Mouse (Mus musculus) liver, embryonic 13.5 days (tissue): ENCODE data around the gene Taf10. TPM values are rescaled to one million over a fixed set of nuclear protein-coding genes. Genes with fewer than 3 reads are reported as not detected.

Experiments used
- ATAC-seq: fragments of 200-750 bp; cut with Nextera tagmentation; 2 replicates; pipeline ENCODE4 v1.8.0; 2017; ENCODE audit warnings: low read depth, mild to moderate bottlenecking, moderate number of reproducible peaks, moderate library complexity
- DNase-seq: peaks from one replicate; pipeline ENCODE4 v3.0.0; 2022
- H3K27ac ChIP-seq: fragments of 300-500 bp; sonication (generic); 2 replicates; pipeline ENCODE4 v1.5.1; 2015; ENCODE audit warnings: moderate library complexity, mild to moderate bottlenecking, inconsistent platforms
- H3K27me3 ChIP-seq: fragments of 300-500 bp; sonication (generic); 2 replicates; pipeline ENCODE4 v1.6.1; 2015; ENCODE audit warnings: mild to moderate bottlenecking, inconsistent platforms
- H3K36me3 ChIP-seq: fragments of 300-500 bp; sonication (generic); 2 replicates; pipeline ENCODE4 v1.6.1; 2015; ENCODE audit warnings: mild to moderate bottlenecking, inconsistent platforms
- H3K4me1 ChIP-seq: fragments of 300-500 bp; sonication (generic); replicated peaks from 2 replicates; pipeline ENCODE4 v1.6.1; 2015; ENCODE audit warnings: inconsistent platforms
- H3K4me2 ChIP-seq: fragments of 300-500 bp; sonication (generic); 2 replicates; pipeline ENCODE4 v1.6.1; 2015; ENCODE audit warnings: inconsistent platforms, mild to moderate bottlenecking, moderate library complexity
- H3K4me3 ChIP-seq: fragments of 300-500 bp; sonication (generic); replicated peaks from 2 replicates; pipeline ENCODE4 v1.5.1; 2015; ENCODE audit warnings: mild to moderate bottlenecking, inconsistent platforms
- H3K9ac ChIP-seq: fragments of 300-500 bp; sonication (generic); 2 replicates; pipeline ENCODE4 v1.6.1; 2015; ENCODE audit warnings: mild to moderate bottlenecking, inconsistent platforms
- H3K9me3 ChIP-seq: fragments of 300-500 bp; sonication (generic); replicated peaks from 2 replicates; pipeline ENCODE4 v1.6.1; 2016; ENCODE audit warnings: inconsistent platforms
- WGBS: fragments of 180-500 bp; shearing (Covaris S2); methylation state at CpG from one replicate; pipeline ENCODE4 v1.1.7; 2015; ENCODE audit not compliant: insufficient replicate concordance; 5-methylcytosine and 5-hydroxymethylcytosine counted together
- polyA plus RNA-seq: library from polyadenylated mRNA; unstranded; fragments of >200 nt; fragmentation: Nextera tagmentation; extraction: Ambion mirVana; gene quantifications from 2 replicates; pipeline ENCODE4 v1.2.1, GENCODE M21; 2015

The Taf10 gene
- polyA plus RNA-seq, 1 experiment from 2014 or later = 158 TPM

DNA sequence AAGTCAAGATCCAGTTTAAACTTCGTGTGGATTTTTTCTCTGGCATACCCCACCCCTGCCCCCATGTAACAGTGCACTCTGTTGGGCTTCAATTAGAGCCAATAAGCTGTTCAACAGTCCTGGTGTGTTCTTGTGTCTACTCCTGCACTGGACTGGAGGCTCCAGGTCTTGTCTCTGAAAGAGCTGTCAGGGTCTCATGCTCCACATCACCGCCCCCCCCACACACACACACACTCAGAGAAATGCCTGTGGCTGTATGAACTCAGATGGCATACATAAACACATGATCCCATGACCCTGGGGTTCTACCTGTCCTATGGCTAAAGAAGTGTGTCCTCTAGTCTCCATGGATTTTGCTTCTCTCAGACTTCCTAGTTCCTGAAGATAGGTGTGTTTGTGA is 31.9 kb upstream of the Taf10 start:
- no peak for DNase-seq

DNA sequence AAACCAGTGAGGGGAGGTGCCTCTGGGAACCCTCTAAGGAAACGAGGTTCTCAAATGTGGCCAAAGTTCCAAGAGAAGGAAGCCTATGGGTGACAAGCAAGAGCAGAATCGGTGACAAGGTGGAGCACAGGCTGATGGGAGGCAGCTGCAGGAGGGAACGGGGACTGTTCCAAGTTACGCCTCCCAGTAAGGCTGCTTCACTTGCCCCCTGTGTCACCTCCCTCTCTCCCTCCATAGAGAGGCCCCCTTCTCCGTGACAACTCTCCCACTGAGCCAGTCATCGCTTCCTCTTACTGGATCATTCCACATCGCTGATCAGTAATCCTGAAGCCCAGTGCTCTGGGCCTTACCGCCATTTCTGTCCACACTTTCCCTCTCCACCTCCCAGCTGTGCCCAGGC is 30.5 kb upstream of the Taf10 start:
- 57% methylated on average over 8 of the region's 8 CpGs for WGBS
- ATAC-seq = no peak
- peaks cover 23% of the 10 kb centered on the region for H3K4me1 ChIP-seq
- H3K9me3 ChIP-seq = no peaks in the 10 kb centered on the region
- no peaks in the 10 kb centered on the region for H3K27me3 ChIP-seq
- 0 out of 2 replicates have a peak, but pooled peaks cover 3% of the 10 kb centered on the region for H3K36me3 ChIP-seq
- no peak overlapping the region for H3K4me3 ChIP-seq
- no peak for DNase-seq
- H3K9ac ChIP-seq = no peak overlapping the region
- H3K4me2 ChIP-seq = no peak overlapping the region
- H3K27ac ChIP-seq = no peak overlapping the region

More for the DNA sequence above, 31.9 kb upstream of the Taf10 start:
- WGBS = 61% methylated on average over 2 of the region's 2 CpGs
- Histone ChIP-seq H3K27ac (no peak overlapping the region), H3K9me3 (no peaks in the 10 kb centered on the region), H3K4me3 (no peak overlapping the region), H3K9ac (no peak overlapping the region), H3K4me1 (peaks cover 23% of the 10 kb centered on the region), H3K36me3 (0 out of 2 replicates have a peak, but pooled peaks cover 2% of the 10 kb centered on the region), H3K27me3 (no peaks in the 10 kb centered on the region), H3K4me2 (no peak overlapping the region)
- no peak for ATAC-seq

DNA sequence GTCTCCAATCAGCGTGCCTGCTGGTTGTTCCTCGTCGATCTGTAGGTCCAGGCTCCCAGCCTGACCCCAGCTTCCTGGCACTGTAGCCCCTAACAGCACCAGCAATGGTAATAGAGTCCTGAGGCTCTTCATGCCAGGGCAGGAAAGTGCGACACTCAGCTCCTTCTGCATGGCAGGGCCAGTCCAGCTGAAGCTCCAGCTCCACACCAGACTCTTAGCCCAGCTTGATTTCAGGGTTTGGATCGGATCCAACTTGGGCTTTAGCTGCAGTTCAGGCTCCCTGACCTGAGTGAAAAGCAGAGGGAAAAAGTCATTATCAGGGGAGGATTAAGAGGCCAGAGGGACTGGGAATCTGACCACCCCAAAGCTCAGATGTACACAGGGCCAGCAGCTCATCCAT is 28.9 kb upstream of the Taf10 start:
- Histone ChIP-seq H3K4me3 (no peak overlapping the region), H3K9me3 (no peaks in the 10 kb centered on the region), H3K36me3 (0 out of 2 replicates have a peak, but pooled peaks cover 3% of the 10 kb centered on the region), H3K4me2 (no peak overlapping the region), H3K27me3 (no peaks in the 10 kb centered on the region), H3K9ac (no peak overlapping the region), H3K27ac (no peak overlapping the region), H3K4me1 (peaks cover 11% of the 10 kb centered on the region; the same call in 1 of the 2 replicates)
- WGBS = 74% methylated on average over 5 of the region's 5 CpGs
- DNase-seq (no peak), ATAC-seq (no peak)

DNA sequence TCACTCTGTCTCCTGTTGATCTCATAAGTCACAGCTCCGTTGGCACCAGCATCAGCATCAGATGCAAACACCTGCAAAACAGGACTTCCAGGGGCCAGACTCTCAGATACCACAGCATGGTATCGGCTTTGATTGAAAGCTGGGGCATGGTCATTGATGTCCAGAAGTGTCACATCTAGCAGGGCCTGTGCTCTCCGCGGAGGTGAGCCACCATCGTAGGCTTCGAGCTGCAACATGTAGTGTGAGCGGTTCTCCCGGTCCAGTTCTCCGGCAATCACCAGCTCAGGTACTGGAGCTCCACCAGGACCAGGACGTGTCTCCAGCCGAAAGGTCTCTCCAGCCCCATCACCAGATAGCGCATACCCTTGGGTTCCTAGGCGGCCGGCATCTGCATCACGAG is 28.2 kb upstream of the Taf10 start:
- no peak overlapping the region for H3K9ac ChIP-seq
- H3K4me3 ChIP-seq = no peak overlapping the region
- no peak for DNase-seq
- ATAC-seq = no peak
- 0 out of 2 replicates have a peak, but pooled peaks cover 3% of the 10 kb centered on the region for H3K36me3 ChIP-seq
- H3K9me3 ChIP-seq = no peaks in the 10 kb centered on the region
- no peak overlapping the region for H3K27ac ChIP-seq
- peaks cover 11% of the 10 kb centered on the region; the same call in 1 of the 2 replicates for H3K4me1 ChIP-seq
- no peak overlapping the region for H3K4me2 ChIP-seq
- no peaks in the 10 kb centered on the region for H3K27me3 ChIP-seq
- 84% methylated on average over 15 of the region's 15 CpGs for WGBS

DNA sequence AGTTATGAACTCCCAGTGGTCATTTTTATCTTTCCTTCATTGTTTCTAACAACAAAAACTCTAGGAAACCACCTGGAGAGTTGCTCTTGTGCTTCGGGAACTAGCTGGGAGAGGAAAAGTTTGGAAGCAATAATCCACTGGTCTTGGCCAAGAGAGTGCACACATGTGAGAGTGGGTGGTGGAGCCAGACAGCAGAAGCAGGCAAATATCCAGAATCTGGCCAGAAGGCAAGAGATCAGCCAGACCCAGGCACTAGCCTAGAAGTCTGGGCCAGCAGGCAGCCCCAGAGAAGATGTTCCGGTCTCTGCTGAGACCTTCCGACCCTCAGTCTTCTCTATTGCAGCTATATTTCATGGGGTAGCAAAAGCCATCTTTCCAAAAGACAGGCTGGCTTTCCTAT is 25.8 kb upstream of the Taf10 start:
- H3K9ac ChIP-seq = no peak overlapping the region
- DNase-seq (no peak), ATAC-seq (no peak)
- WGBS = 73% methylated on average over 3 of the region's 3 CpGs
- no peak overlapping the region for H3K4me2 ChIP-seq
- H3K9me3 ChIP-seq = no peaks in the 10 kb centered on the region
- no peaks in the 10 kb centered on the region for H3K27me3 ChIP-seq
- no peak overlapping the region for H3K4me3 ChIP-seq
- H3K4me1 ChIP-seq = peaks cover 8% of the 10 kb centered on the region; the same call in 1 of the 2 replicates
- H3K27ac ChIP-seq = no peak overlapping the region
- 0 out of 2 replicates have a peak, but pooled peaks cover 3% of the 10 kb centered on the region for H3K36me3 ChIP-seq

DNA sequence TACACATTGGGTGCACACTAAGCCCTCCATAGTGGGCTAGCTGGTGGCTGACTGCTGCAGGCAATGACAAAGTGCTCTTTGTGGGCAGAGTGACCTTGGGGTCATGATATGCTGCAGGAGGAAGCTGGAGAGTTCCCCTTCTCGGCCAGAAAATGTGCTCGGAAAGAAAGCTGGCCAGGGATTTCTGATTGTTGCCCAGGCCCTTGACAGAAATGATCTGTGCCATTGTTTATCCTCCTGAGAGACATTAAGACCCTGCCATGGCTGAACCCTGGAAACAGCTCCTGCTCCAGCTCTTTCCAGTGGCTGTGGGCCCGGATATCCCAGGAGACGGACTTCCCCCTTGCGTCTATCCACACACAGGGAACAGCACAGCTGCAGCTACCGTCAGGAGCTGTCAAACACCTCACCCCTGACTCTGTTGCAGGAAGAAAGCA is 23.6 kb upstream of the Taf10 start:
- no peaks in the 10 kb centered on the region for H3K9me3 ChIP-seq
- WGBS = 19% methylated on average over 6 of the region's 6 CpGs
- H3K9ac ChIP-seq = no peak overlapping the region
- 0 out of 2 replicates have a peak overlapping the region, but pooled peaks have one; percentile 4 for H3K4me2 ChIP-seq
- ATAC-seq = peak; percentile 11; the same call in 1 of the 2 replicates
- H3K4me1 ChIP-seq = peaks cover 8% of the 10 kb centered on the region; the same call in 1 of the 2 replicates
- H3K36me3 ChIP-seq = 0 out of 2 replicates have a peak, but pooled peaks cover 6% of the 10 kb centered on the region
- peak overlapping the region; percentile 21; the same call in 1 of the 2 replicates for H3K27ac ChIP-seq
- peaks cover 15% of the 10 kb centered on the region for H3K27me3 ChIP-seq
- DNase-seq = no peak
- H3K4me3 ChIP-seq = no peak overlapping the region

DNA sequence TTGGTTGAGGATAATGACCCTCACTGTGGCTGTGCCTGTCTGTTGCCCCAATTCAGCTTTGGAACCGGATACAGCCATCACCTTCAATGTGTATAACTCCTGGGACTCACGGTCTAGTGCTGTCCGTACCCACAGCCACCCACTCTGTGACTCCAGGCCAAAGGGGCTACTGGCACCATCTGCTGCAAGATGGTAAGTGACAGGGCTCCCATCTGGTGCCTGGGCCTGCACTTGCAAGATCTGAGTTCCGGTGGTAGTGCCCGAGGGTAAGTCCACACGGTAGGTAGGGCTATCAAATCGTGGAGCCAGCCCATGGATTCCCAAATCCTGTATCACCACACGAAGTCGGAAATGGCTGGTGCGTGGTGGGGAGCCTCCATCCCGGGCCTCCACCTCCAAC is 20.2 kb upstream of the Taf10 start:
- 69% methylated on average over 11 of the region's 11 CpGs for WGBS
- Histone ChIP-seq H3K4me1 (peaks cover 16% of the 10 kb centered on the region; the same call in 1 of the 2 replicates), H3K4me2 (no peak overlapping the region), H3K27ac (no peak overlapping the region), H3K4me3 (no peak overlapping the region), H3K27me3 (peaks cover 37% of the 10 kb centered on the region), H3K36me3 (0 out of 2 replicates have a peak, but pooled peaks cover 4% of the 10 kb centered on the region), H3K9me3 (no peaks in the 10 kb centered on the region), H3K9ac (no peak overlapping the region)
- ATAC-seq (no peak), DNase-seq (no peak)

DNA sequence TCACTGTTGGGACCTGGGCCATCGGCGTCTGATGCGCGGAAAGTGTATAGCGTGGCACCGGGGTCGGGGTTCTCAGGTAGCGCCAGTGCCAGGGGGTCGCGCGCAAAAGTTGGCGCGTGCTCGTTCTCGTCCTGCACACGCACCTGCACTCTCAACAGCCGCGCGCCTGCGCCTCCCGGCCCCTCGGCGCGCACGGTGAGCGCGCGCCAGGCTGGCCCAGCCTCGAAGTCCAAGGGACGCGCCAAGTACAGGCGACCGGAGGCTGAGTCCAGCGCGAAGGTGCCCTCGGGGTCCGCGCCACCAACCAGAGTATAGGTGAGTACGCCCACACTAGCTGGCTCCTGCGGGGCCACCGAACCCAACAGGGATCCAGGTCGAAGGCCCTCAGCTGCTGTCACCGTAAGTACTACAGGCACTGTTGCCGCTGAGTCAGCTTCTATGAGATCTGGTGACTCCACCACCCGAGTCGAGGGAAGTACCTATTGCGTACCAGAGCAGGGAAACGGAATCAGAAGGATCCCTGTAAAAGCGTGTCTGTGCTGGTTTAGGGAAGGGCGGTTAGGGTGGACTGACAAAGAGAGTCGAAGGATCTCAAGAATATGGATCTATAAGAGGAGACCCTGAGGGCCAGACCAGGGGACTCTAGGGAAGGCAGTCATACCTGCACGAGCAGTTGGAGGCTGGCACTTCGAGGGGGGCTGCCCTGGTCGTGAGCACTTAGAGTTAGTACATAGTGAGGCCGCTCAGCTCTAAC is 18.5 kb upstream of the Taf10 start:
- Histone ChIP-seq H3K4me3 (peak overlapping the region; percentile 35), H3K4me2 (peak overlapping the region; percentile 61), H3K27me3 (peaks cover 37% of the 10 kb centered on the region), H3K36me3 (0 out of 2 replicates have a peak, but pooled peaks cover 4% of the 10 kb centered on the region), H3K4me1 (peaks cover 19% of the 10 kb centered on the region), H3K27ac (no peak overlapping the region), H3K9ac (peak overlapping the region; percentile 22; the same call in 1 of the 2 replicates), H3K9me3 (no peaks in the 10 kb centered on the region)
- no peak for DNase-seq
- no peak for ATAC-seq
- WGBS = 12% methylated on average over 55 of the region's 55 CpGs

DNA sequence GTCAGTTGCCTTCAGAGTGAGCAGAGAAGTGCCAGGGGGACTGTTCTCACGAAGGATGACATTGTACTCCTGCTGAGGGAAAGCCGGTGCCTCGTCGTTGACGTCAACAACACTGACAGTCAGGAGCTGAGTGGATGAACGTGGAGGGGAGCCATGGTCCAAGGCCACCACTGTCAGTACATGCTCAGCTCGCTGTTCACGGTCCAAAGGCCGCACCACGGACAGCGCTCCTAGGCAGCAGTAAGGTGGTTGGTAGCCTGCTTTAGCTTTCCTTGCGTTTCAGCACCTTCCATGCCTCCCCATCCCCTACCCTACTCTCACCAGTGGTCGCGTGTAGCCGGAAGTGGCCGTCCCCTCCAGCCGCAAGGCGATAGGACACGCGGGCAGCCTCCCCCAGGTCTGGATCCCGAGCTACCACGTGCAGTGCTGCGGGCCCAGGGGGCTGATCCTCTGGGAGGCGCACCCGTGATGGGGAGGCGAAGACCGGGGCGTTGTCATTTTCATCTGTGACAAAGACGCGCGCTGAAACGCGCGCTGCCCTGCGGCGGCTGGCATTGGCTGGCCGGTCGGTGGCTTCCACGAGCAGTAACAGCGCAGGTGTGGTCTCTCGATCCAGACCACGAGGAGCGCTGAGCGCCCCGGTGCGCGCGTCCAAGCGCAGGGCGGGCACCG is 17.8 kb upstream of the Taf10 start:
- no peak overlapping the region for H3K27ac ChIP-seq
- DNase-seq (no peak), ATAC-seq (0 out of 2 replicates have a peak, but pooled peaks have one; percentile 35)
- peaks cover 15% of the 10 kb centered on the region for H3K4me1 ChIP-seq
- H3K9ac ChIP-seq = peak overlapping the region; percentile 22; the same call in 1 of the 2 replicates
- no peaks in the 10 kb centered on the region for H3K9me3 ChIP-seq
- H3K4me2 ChIP-seq = peak overlapping the region; percentile 61
- WGBS = 10% methylated on average over 51 of the region's 51 CpGs
- peak overlapping the region; percentile 35 for H3K4me3 ChIP-seq
- peaks cover 37% of the 10 kb centered on the region for H3K27me3 ChIP-seq
- H3K36me3 ChIP-seq = 0 out of 2 replicates have a peak, but pooled peaks cover 4% of the 10 kb centered on the region

DNA sequence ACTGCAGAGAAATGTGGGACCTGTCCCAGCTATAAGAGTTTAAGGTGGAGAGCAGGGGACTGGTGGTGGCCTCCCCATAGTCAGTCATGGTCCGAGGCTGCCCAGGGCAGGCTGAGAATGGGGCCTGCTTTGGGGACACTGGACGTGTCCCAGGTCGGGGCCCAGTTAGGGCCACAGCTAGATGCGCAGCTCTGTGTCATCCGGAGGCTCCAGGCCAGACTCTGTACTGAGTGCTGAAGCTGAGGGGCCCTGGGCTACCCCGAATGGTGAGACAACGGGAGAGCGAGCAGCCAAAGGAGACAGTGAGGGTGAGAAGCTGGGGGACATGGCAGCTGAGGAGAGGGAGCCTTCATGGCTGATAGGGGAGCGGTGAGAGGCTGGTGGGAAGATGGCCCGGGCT is 9.1 kb upstream of the Taf10 start:
- 75% methylated on average over 10 of the region's 10 CpGs for WGBS
- Histone ChIP-seq H3K27ac (no peak overlapping the region), H3K9me3 (no peaks in the 10 kb centered on the region), H3K4me3 (no peak overlapping the region), H3K9ac (no peak overlapping the region), H3K4me1 (peaks cover 22% of the 10 kb centered on the region), H3K27me3 (no peaks in the 10 kb centered on the region), H3K36me3 (peaks cover 25% of the 10 kb centered on the region), H3K4me2 (no peak overlapping the region)
- DNase-seq = no peak
- ATAC-seq = no peak

DNA sequence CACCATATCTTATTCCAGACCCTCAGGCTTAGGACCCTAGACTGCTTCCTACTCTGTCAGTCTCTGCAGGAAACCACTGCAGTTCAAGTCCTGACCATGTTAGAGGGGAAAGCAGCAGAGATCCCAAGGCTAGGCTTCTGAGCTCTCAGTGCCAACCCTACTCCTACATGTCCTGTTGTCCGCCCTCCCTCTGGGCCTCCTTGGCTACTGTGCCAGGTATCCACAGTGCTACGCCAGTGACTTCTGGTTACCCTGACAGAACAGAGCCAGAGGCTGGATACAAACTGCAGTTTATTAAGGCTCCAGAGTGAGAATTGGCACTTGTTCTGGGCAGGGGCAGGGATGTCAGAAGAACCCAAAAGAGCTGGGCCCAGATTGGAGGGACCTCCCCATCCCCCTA is 8.6 kb upstream of the Taf10 start:
- H3K27ac ChIP-seq = no peak overlapping the region
- no peak overlapping the region for H3K9ac ChIP-seq
- H3K9me3 ChIP-seq = no peaks in the 10 kb centered on the region
- H3K4me1 ChIP-seq = peaks cover 22% of the 10 kb centered on the region
- no peak overlapping the region for H3K4me2 ChIP-seq
- no peaks in the 10 kb centered on the region for H3K27me3 ChIP-seq
- ATAC-seq (no peak), DNase-seq (no peak)
- 71% methylated on average over 2 of the region's 2 CpGs for WGBS
- no peak overlapping the region for H3K4me3 ChIP-seq
- H3K36me3 ChIP-seq = peaks cover 31% of the 10 kb centered on the region
